Mouse (Mus musculus) neural tube, embryonic 15.5 days (tissue): ENCODE results near the gene Gm20388. TPM values are rescaled to one million over a fixed set of nuclear protein-coding genes. Genes with fewer than 3 reads are reported as not detected.

Experiments
- ATAC-seq: fragments of 200-750 bp; cut with Nextera tagmentation; 2 replicates; pipeline ENCODE4 v1.8.0; 2017; ENCODE audit warnings: mild to moderate bottlenecking, moderate TSS enrichment, moderate library complexity; ENCODE audit not compliant: low FRiP score
- H3K27ac ChIP-seq: fragments of 300-500 bp; sonication (generic); replicated peaks from 2 replicates; pipeline ENCODE4 v1.5.1; 2015; ENCODE audit warnings: mild to moderate bottlenecking, inconsistent platforms
- H3K27me3 ChIP-seq: fragments of 300-500 bp; sonication (generic); replicated peaks from 2 replicates; pipeline ENCODE4 v1.6.1; 2015; ENCODE audit warnings: inconsistent platforms
- H3K36me3 ChIP-seq: fragments of 300-500 bp; sonication (generic); 2 replicates; pipeline ENCODE4 v1.6.1; 2015; ENCODE audit warnings: inconsistent platforms
- H3K4me1 ChIP-seq: fragments of 300-500 bp; sonication (generic); 2 replicates; pipeline ENCODE4 v1.6.1; 2015; ENCODE audit warnings: inconsistent platforms
- H3K4me2 ChIP-seq: fragments of 300-500 bp; sonication (generic); 2 replicates; pipeline ENCODE4 v1.6.1; 2015; ENCODE audit warnings: inconsistent platforms, mild to moderate bottlenecking, moderate library complexity
- H3K4me3 ChIP-seq: fragments of 300-500 bp; sonication (generic); replicated peaks from 2 replicates; pipeline ENCODE4 v1.5.1; 2015; ENCODE audit warnings: mild to moderate bottlenecking, inconsistent platforms
- H3K9ac ChIP-seq: fragments of 300-500 bp; sonication (generic); replicated peaks from 2 replicates; pipeline ENCODE4 v1.6.1; 2015; ENCODE audit warnings: mild to moderate bottlenecking, inconsistent platforms
- H3K9me3 ChIP-seq: fragments of 300-500 bp; sonication (generic); replicated peaks from 2 replicates; pipeline ENCODE4 v1.6.1; 2016; ENCODE audit warnings: inconsistent platforms
- WGBS: fragments of 180-500 bp; shearing (Covaris S2); methylation state at CpG from one replicate; pipeline ENCODE4 v1.1.7; 2015; ENCODE audit warnings: mixed read lengths; 5-methylcytosine and 5-hydroxymethylcytosine counted together
- polyA plus RNA-seq: library from polyadenylated mRNA; unstranded; fragments of >200 nt; fragmentation: Nextera tagmentation; extraction: Ambion mirVana; gene quantifications from 2 replicates; pipeline ENCODE4 v1.2.1, GENCODE M21; 2015

The Gm20388 gene
- polyA plus RNA-seq, 1 experiment from 2014 or later = not detected

DNA sequence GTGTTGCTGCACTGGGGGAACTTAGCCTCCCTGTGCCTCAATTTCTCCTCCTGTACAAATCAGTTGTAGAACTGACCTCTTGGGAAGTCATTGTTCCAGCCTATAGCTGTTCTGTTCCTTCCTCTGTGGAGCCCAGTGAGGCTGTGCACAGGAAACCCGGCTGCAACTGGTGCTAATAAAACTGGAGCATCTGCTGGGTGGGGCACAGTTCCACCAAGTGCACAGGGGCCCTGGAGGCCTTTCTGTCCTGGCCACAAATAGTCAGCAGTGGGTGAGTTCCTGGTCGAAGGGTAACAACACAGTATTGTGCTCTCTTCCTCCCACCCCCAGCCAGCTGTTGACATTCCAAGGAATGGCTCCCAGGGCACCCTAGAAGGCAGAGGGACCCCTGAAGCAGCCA is 902.4 kb downstream of the Gm20388 start:
- no peak overlapping the region for H3K4me3 ChIP-seq
- 0 out of 2 replicates have a peak, but pooled peaks cover 3% of the 10 kb centered on the region for H3K27me3 ChIP-seq
- H3K4me1 ChIP-seq = no peaks in the 10 kb centered on the region
- H3K4me2 ChIP-seq = no peak overlapping the region
- no peaks in the 10 kb centered on the region for H3K9me3 ChIP-seq
- ATAC-seq = no peak
- whole genome bisulfite sequencing = 71% methylated on average over 2 of the region's 2 CpGs
- H3K36me3 ChIP-seq = no peaks in the 10 kb centered on the region
- H3K27ac ChIP-seq = no peak overlapping the region
- H3K9ac ChIP-seq = no peak overlapping the region

DNA sequence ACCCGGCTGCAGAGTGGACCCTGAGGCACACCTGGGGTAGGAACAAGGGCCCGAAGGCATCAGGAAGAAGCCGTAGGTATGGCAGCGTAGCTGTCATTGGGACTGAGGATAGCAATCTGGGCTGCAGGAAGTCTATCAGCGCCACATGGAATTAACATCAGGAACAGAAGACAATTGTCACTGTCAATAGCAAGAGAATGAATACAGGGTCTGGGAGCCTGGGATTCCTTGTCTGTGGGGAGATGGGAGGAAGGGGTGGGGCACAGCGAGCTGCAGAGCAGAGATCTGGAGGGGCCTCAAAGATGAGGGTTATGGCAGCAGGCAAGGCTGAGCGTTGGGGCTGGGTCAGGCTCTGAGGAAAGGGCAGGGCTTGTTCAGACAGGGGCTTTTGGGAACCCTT is 903.2 kb downstream of the Gm20388 start:
- 0 out of 2 replicates have a peak, but pooled peaks cover 3% of the 10 kb centered on the region for H3K27me3 ChIP-seq
- WGBS = 84% methylated on average over 7 of the region's 7 CpGs
- H3K9me3 ChIP-seq = no peaks in the 10 kb centered on the region
- no peak overlapping the region for H3K4me2 ChIP-seq
- no peak overlapping the region for H3K9ac ChIP-seq
- no peak overlapping the region for H3K4me3 ChIP-seq
- no peak for ATAC-seq
- no peaks in the 10 kb centered on the region for H3K36me3 ChIP-seq
- no peak overlapping the region for H3K27ac ChIP-seq
- no peaks in the 10 kb centered on the region for H3K4me1 ChIP-seq

DNA sequence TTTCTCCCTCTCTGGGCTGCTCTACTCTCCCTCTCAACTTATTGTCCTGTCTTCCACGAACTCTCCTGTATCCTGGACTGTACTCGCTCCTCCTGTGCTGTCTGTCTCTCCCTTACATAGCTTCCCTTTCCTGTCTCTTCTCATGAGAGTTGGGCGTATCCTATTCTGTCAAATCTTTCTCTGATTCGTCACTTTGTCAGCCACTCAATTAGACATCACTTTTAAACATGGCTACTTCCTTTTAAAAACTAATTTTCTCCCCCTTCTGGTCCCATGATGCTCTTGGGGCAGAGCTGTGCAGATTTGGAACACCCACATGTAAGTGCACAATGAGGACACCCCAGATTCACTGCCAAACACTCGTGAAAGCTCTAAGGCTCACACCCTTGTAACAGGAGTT is 905.7 kb downstream of the Gm20388 start:
- WGBS = 79% methylated on average over 5 of the region's 5 CpGs
- Histone ChIP-seq H3K4me2 (no peak overlapping the region), H3K9ac (no peak overlapping the region), H3K4me3 (no peak overlapping the region), H3K36me3 (no peaks in the 10 kb centered on the region), H3K27me3 (peaks cover 12% of the 10 kb centered on the region), H3K4me1 (no peaks in the 10 kb centered on the region), H3K27ac (no peak overlapping the region), H3K9me3 (no peaks in the 10 kb centered on the region)
- no peak for ATAC-seq

DNA sequence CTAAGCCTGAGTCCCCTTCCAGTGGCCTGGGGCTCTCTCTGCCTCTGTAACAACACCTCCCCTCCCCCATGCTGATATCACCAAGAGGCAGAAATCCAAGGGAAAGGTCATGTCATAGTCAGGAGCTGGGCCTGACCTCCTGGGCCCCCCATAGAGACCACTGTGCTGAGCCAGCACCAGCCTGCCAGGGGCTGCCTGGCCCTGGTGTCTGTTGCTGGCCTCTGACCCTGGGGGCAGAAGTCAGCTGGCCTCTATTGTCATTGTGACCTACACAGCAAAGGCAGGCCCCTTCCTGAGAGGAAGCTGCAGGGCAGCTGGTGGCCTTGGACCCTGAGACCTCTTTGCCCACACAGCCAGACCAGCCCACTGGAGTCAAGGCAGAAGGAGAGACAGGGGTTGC is 909.3 kb downstream of the Gm20388 start:
- Histone ChIP-seq H3K4me2 (no peak overlapping the region), H3K27ac (no peak overlapping the region), H3K36me3 (no peaks in the 10 kb centered on the region), H3K4me3 (no peak overlapping the region), H3K9ac (no peak overlapping the region), H3K27me3 (peaks cover 12% of the 10 kb centered on the region), H3K4me1 (no peaks in the 10 kb centered on the region), H3K9me3 (no peaks in the 10 kb centered on the region)
- no peak for ATAC-seq

DNA sequence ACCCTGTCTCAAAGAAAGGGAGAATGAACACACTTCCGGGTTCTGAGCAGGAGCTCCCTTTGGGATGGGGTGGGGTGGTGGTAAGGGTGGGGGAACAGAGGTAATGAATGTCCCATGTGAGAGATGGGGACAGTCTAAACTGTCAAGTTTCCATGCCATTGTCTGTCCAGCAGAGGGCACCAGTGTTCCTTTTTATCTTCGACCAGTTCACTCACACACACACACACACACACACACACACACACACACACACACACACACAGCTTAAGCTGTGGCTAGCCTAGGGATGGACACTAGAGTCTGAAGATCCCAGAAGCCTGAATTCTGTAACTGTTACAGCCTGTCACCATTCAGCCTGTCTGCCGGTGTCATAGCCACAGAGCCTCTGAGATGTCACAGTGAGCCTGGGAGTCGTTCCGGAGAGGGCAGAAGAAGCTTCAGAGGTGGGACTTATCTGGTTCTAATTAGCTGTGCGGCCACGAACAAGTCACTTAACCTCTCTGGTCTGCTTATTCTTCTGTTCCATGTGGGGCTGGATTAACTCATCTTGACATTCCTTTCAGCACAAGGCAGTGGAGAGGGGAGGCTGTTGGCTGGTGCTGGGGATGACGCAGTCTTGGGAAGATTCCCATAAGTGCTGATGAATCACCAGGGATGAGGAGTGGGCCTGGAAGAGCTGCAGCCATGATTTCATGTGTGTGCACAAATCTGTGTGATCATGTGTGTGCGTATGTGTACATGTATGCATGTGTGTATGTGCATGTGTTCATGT is 910.9 kb downstream of the Gm20388 start:
- Histone ChIP-seq H3K36me3 (no peaks in the 10 kb centered on the region), H3K27ac (no peak overlapping the region), H3K4me3 (no peak overlapping the region), H3K9ac (no peak overlapping the region), H3K9me3 (no peaks in the 10 kb centered on the region), H3K4me2 (no peak overlapping the region), H3K4me1 (no peaks in the 10 kb centered on the region), H3K27me3 (peaks cover 13% of the 10 kb centered on the region)
- ATAC-seq = peak; percentile 14; the same call in 1 of the 2 replicates
- WGBS = 31% methylated on average over 9 of the region's 9 CpGs

DNA sequence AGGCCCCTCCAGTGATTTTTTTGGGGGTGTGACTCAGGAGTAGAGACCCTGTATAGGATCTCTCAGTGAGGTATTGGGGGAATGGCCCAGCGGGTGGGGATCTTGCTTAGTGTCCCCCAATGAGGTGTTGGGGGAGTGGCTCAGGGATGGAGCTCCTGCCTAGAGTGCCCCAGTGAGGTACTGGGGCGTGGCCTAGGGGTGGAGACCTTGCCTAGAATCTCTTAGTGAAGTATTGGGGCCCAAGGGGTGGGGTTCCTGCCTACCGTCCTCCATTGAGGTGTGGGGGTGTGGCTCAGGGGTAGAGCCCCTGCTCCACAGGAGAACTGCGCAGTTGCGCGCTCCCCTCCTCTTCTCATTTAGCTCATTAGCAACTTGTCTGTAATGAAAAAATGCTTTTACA is 912.7 kb downstream of the Gm20388 start:
- H3K9me3 ChIP-seq = no peaks in the 10 kb centered on the region
- 47% methylated on average over 6 of the region's 6 CpGs for WGBS

DNA sequence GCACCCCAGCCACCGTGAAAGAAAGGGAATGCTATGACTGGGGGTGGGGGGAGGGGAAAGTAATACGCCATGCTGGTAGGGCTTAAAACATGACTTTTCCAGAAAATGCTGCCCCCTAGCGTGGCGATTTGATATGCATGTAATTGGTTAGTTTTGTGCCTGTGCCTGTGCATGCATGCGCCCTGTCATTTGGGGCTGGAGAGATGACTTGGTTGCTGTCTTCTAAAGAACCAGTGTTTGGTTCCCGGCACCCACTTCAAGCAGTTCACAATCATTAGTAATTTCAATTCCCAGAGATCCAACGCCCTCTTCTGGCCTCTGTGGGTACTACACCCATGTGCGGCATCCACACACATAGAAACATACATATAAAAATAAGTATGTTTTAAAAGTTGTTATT is 913.2 kb downstream of the Gm20388 start:
- no peaks in the 10 kb centered on the region for H3K36me3 ChIP-seq
- no peak overlapping the region for H3K4me2 ChIP-seq
- no peak overlapping the region for H3K9ac ChIP-seq
- ATAC-seq = no peak
- H3K27me3 ChIP-seq = peaks cover 16% of the 10 kb centered on the region
- H3K4me1 ChIP-seq = no peaks in the 10 kb centered on the region
- H3K27ac ChIP-seq = no peak overlapping the region
- 66% methylated on average over 8 of the region's 8 CpGs for WGBS
- H3K9me3 ChIP-seq = no peaks in the 10 kb centered on the region
- H3K4me3 ChIP-seq = no peak overlapping the region

More for the DNA sequence above, 912.7 kb downstream of the Gm20388 start:
- Histone ChIP-seq H3K4me3 (no peak overlapping the region), H3K9ac (no peak overlapping the region), H3K4me1 (no peaks in the 10 kb centered on the region), H3K27ac (no peak overlapping the region), H3K36me3 (no peaks in the 10 kb centered on the region), H3K27me3 (peaks cover 16% of the 10 kb centered on the region), H3K4me2 (no peak overlapping the region)
- ATAC-seq = no peak

DNA sequence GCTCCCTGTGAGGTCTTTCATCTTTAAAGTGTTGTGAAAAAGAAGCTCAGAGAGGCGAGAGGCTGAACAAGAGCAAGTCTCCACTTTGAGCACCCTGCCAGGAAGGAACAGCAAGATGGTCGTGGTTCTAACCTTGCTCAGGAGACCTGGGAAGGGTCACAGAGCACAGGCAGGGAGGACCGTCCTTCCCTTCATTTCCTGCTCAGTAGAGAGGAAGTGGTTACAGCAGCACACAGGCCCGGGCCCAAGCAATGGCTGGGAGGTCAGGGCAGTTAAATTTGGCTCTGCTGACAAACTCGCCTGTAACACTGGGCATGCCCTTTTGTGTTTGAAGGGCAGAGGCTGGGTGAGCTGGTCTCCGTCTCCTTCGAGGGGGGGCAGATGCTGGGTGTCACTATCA is 914.0 kb downstream of the Gm20388 start:
- H3K4me3 ChIP-seq = no peak overlapping the region
- ATAC-seq = no peak

DNA sequence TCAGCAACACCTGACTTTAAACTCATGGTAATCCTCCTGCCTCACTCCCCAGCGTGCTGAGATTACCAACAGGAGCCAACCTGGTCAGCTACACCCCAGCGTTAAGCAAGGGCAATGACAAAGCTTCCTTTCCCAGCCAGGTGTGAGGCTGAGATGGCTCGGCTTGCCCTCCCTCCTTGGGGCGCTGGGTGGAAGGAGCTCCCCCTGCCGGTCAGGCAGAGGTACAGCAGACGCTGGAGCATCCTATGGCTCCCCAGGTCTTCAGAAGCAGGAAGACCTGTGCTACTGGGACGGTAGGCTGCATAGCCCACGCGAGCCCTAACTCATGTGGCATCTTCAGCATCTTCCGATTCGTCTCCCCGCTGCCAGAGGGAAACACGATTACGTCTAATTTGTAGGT is 917.6 kb downstream of the Gm20388 start:
- Histone ChIP-seq H3K4me2 (no peak overlapping the region), H3K4me3 (no peak overlapping the region), H3K9ac (no peak overlapping the region), H3K36me3 (no peaks in the 10 kb centered on the region), H3K27me3 (peaks cover 10% of the 10 kb centered on the region), H3K4me1 (no peaks in the 10 kb centered on the region), H3K9me3 (no peaks in the 10 kb centered on the region), H3K27ac (no peak overlapping the region)
- ATAC-seq = no peak
- WGBS = 14% methylated on average over 14 of the region's 14 CpGs

More for the DNA sequence above, 914.0 kb downstream of the Gm20388 start:
- Histone ChIP-seq H3K27ac (no peak overlapping the region), H3K4me2 (no peak overlapping the region), H3K4me1 (no peaks in the 10 kb centered on the region), H3K9ac (no peak overlapping the region), H3K27me3 (peaks cover 16% of the 10 kb centered on the region), H3K9me3 (no peaks in the 10 kb centered on the region), H3K36me3 (no peaks in the 10 kb centered on the region)
- WGBS = 76% methylated on average over 7 of the region's 7 CpGs

DNA sequence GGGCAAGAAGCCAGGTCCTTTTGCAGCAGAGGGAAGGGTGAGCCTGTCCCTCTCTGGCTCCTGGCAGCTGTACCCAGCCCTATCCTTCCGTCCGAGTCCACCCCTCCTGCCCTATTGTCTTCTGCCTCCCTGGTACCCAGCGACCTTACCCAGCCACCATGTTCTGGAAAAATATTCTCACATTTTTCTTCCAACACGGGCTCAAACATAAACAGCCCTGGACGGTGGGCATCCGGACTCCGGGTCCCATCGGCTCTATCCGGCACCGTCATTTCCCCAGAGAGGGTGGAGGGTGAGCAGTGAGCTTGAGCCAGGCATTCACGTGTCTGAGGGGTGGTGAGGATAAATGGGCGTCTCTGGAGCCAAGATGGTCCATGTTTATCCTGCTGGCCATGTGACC is 920.0 kb downstream of the Gm20388 start:
- 76% methylated on average over 12 of the region's 12 CpGs for whole genome bisulfite sequencing
- Histone ChIP-seq H3K27me3 (peaks cover 10% of the 10 kb centered on the region), H3K4me2 (no peak overlapping the region), H3K27ac (no peak overlapping the region), H3K9me3 (no peaks in the 10 kb centered on the region), H3K9ac (no peak overlapping the region), H3K4me3 (no peak overlapping the region), H3K36me3 (no peaks in the 10 kb centered on the region), H3K4me1 (no peaks in the 10 kb centered on the region)
- ATAC-seq = no peak

DNA sequence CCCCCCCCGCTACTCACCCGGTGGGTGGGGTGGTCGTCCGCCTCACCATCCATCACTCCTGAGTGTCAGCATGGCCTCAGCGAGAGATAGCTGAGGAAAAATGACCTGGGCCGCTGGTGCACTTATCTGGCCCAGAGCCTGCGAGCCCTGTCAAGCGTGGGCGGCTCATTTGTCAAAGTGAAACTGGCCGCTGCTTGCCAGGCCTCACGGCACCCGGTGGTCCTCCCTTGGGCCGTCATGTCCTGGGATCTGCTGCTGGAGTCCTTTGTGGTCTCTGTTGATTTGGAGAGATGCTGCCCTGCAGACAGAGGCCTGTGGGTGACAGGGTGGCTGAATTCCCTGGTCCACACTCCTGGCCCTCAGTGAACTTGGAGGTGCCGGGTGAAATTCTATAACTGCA is 921.4 kb downstream of the Gm20388 start:
- no peak for ATAC-seq
- no peak overlapping the region for H3K27ac ChIP-seq
- 10% methylated on average over 12 of the region's 14 CpGs for WGBS
- H3K27me3 ChIP-seq = peaks cover 6% of the 10 kb centered on the region
- H3K4me2 ChIP-seq = peak overlapping the region; percentile 11; the same call in 1 of the 2 replicates
- H3K9ac ChIP-seq = no peak overlapping the region
- no peak overlapping the region for H3K4me3 ChIP-seq
- no peaks in the 10 kb centered on the region for H3K4me1 ChIP-seq
- H3K36me3 ChIP-seq = no peaks in the 10 kb centered on the region
- no peaks in the 10 kb centered on the region for H3K9me3 ChIP-seq

DNA sequence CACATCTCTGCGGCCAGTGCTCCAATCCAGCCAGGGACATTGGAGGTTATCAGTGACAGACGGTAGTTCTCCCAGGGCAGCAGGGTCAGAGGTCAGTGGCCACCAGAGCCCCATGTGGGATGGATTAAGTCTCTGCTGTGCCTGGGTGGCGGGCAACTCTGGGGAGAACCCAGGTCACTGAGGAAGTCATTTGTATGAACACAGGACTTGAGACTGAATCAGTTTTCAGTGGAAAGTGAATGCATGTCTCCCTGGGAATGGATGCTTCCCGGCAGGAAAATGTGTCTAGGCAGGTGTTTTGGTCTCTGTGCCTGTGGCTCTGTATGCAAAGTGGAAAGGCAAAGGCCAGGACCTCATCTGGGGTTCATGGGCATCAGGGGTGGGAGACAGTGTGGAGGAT is 922.6 kb downstream of the Gm20388 start:
- H3K4me3 ChIP-seq = no peak overlapping the region
- peaks cover 3% of the 10 kb centered on the region; the same call in 1 of the 2 replicates for H3K27me3 ChIP-seq
- no peak for ATAC-seq
- H3K27ac ChIP-seq = no peak overlapping the region
- no peaks in the 10 kb centered on the region for H3K4me1 ChIP-seq
- H3K9ac ChIP-seq = no peak overlapping the region
- H3K4me2 ChIP-seq = no peak overlapping the region
- 61% methylated on average over 4 of the region's 4 CpGs for WGBS
- no peaks in the 10 kb centered on the region for H3K36me3 ChIP-seq
- no peaks in the 10 kb centered on the region for H3K9me3 ChIP-seq
